Mouse (Mus musculus): ENCODE measurements around the gene Tdrd3. TPM values are rescaled to one million over a fixed set of nuclear protein-coding genes. Genes with fewer than 3 reads are reported as not detected.
A peak's percentile ranks its signal among the peaks of the same experiment; 100 is the strongest.

Gene Tdrd3
- 19.4 and 22.3 TPM in 2 replicates for polyA plus RNA-seq (2015; fragmentation: Nextera tagmentation; extraction: Ambion mirVana)

DNA sequence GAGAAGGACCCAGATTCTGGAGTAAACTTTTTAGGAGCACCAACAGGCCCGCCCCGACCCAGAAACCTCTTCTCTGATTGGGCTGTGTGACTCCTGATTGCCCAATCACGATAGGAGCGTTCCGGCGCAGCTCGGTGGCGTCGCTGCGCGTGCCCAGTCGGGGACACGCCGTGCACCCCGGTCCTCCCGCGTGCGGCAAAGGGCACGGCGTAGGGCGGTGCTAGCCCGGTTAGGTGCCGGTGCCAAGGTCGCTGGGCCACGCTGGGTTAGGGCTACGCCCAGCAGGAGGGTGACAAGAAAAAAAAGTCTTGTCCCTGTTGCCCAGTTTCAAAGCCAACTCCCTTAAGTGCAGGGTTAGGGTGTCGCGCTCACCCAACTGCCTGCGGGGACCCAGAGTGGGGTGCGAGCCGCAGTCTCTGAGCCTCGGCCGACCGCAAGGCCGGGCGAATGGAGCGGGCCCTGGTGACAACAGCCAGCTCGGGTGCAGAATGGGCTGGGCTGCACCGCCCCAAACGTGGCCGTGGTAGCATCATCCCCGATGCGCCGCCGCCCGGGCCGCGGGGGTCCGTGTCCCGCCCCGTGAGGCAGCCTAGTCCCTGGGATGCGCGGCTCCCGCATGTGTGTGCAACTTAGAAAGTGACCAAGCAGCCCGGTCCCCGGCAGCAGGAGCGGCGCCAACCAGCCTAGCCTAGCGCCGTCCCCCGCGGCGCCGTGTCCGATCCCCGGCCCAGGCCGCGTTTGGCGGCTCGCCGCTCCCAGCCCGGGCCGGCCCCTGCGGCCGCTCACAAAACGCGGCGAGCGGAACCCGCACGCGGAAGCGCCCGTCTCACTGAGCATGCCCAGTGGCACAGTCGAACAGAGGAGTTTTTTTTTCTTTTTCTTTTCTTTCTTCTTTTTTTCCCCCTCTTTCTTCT, at the start of gene Tdrd3:
Tdrd3 (plus strand) TSS at position 832 of the 914 bp plus-strand sequence.
- under 1% methylated on average over 85 of the region's 85 CpGs for WGBS
- peak within 1 kb of the TSS; percentile 100 for H3K27ac ChIP-seq

DNA sequence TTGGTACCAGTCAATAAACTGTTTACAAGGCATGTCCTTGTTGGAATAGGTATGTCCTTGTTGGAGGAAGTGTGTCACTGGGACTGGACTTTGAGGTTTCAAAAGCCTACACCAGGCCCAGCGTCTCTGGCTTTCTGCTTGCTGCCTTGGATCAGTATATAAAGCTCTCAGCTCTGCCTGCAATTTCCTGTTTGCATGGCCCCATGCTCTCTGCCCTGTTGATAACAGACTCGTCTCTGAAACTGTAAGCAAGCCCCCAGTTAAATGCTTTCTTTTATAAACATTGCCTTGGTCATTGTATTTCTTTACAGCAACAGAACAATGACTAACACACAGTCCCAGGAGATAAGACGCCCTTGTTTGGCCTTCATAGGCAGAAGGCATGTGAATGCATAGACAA, 49.3 kb upstream of the Tdrd3 start:
- Histone ChIP-seq H3K36me3 (no peaks in the 10 kb centered on the region), H3K4me1 (replicated peaks) (no peaks in the 10 kb centered on the region), H3K4me3 (replicated peaks) (no peak overlapping the region), H3K9me3 (no peaks in the 10 kb centered on the region), H3K27me3 (replicated peaks) (no peaks in the 10 kb centered on the region), H3K4me2 (replicated peaks) (no peak overlapping the region), H3K27ac (no peak overlapping the region), H3K9ac (no peak overlapping the region)
- WGBS: 35% methylated on average over 3 of the region's 3 CpGs
- ATAC-seq: no peak

More for the DNA sequence above, at the start of gene Tdrd3:
- peak within 1 kb of the TSS; percentile 84 for H3K4me2 ChIP-seq (replicated peaks)
- no peaks in the 10 kb centered on the region for H3K9me3 ChIP-seq
- no peaks in the 10 kb centered on the region for H3K27me3 ChIP-seq (replicated peaks)
- H3K36me3 ChIP-seq: no peaks in the 10 kb centered on the region
- peak within 1 kb of the TSS; percentile 85 for H3K4me3 ChIP-seq (replicated peaks)
- H3K4me1 ChIP-seq (replicated peaks): no peaks in the 10 kb centered on the region
- peak; percentile 95 for ATAC-seq
- H3K9ac ChIP-seq: peak within 1 kb of the TSS; percentile 94

DNA sequence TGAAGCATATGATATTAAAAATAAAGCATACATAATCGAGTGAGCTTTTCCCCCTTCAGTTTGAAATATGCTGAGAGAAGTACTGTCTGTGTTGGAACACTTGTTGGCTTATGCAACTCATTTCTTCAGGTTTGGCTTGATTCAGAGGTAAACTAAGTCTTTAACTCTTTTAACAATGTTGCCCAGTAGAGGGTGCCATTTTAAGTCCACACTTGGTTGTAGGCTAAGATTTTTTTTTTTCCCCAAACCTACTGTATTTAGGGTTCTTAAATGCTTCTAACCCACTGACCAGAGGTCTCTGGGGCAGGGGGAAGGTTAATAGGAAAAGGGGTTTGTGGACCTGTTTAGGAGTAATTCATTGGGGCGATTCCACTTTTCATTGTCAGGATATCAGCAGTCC, 33.4 kb upstream of the Tdrd3 start:
- no peaks in the 10 kb centered on the region for H3K27me3 ChIP-seq (replicated peaks)
- H3K4me3 ChIP-seq (replicated peaks): no peak overlapping the region
- H3K9ac ChIP-seq: no peak overlapping the region
- 69% methylated on average over 2 of the region's 2 CpGs for WGBS
- no peaks in the 10 kb centered on the region for H3K9me3 ChIP-seq
- H3K27ac ChIP-seq: no peak overlapping the region
- H3K4me2 ChIP-seq (replicated peaks): no peak overlapping the region
- ATAC-seq: no peak
- no peaks in the 10 kb centered on the region for H3K36me3 ChIP-seq
- no peaks in the 10 kb centered on the region for H3K4me1 ChIP-seq (replicated peaks)

DNA sequence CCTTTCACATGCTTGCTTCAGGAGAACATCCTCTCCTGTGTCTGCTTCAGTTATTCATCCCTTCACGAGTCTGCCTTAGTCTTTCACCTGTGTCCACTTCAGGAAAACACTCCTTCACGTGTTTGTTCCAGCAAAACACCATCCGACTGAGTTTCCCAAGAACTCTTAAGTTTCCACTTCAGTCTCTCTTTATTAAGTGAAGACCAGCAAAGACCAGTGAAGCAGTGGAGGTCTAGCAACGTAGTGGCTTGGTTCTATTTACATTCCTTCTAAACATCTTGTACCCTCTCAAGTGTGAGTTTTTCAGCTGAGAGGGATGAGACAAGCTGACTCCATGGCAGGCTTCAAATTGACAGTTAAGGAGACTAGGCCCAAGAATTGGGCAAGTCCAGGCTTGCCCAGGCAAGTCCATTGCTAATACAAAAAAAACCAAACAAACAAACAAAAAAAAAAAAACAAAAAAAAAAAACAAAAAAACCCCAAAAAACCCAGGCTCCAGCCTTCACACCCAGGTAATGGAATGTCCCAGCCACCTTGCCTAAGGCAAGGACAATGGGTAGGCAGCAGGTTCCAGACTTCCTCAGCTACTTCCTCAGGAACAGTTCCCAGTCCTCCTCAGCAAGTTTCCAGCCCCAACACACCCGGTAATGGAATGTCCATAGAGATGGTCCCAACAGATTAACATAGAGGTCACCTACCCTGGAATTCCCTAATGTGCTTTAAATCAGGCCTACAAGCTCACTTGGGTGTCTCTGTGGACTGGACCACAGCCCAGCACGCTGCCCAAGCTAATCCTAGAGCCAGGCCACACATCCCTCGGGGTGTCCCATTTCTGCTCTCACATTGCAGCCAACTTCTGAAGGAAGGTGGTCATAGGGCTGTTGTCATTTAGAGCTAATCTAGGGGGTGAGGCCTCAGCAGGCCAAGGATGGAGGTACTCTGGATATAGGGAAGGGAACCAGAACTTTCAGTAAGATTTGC, 31.9 kb upstream of the Tdrd3 start:
- Histone ChIP-seq H3K4me1 (replicated peaks) (no peaks in the 10 kb centered on the region), H3K9ac (no peak overlapping the region), H3K4me3 (replicated peaks) (no peak overlapping the region), H3K27me3 (replicated peaks) (no peaks in the 10 kb centered on the region), H3K4me2 (replicated peaks) (no peak overlapping the region), H3K27ac (no peak overlapping the region), H3K9me3 (no peaks in the 10 kb centered on the region), H3K36me3 (no peaks in the 10 kb centered on the region)
- 79% methylated on average over 7 of the region's 7 CpGs for WGBS
- ATAC-seq: no peak

DNA sequence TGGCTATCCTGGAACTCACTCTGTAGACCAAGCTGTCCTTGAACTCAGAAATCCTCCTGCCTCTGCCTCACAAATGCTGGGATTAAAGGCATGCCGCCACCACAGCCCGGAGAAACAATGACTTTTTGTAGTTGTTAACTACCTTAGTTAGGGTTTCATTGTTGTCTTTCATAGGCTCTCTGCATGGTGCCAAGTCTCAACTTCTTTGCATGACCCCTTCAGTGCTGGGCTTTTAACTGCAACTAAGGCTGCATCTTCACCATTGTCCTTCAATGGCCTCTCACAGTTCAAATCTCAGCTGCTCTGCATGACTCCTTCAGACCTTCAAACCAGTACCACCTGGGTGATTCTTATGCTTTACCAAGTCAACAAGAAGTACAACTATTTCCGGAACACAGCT, 23.3 kb upstream of the Tdrd3 start:
- H3K9ac ChIP-seq: no peak overlapping the region
- H3K27ac ChIP-seq: no peak overlapping the region
- no peak overlapping the region for H3K4me3 ChIP-seq (replicated peaks)
- no peak for ATAC-seq
- no peaks in the 10 kb centered on the region for H3K9me3 ChIP-seq
- H3K27me3 ChIP-seq (replicated peaks): no peaks in the 10 kb centered on the region
- no peaks in the 10 kb centered on the region for H3K36me3 ChIP-seq
- 94% methylated on average over 3 of the region's 3 CpGs for WGBS
- no peak overlapping the region for H3K4me2 ChIP-seq (replicated peaks)
- no peaks in the 10 kb centered on the region for H3K4me1 ChIP-seq (replicated peaks)

DNA sequence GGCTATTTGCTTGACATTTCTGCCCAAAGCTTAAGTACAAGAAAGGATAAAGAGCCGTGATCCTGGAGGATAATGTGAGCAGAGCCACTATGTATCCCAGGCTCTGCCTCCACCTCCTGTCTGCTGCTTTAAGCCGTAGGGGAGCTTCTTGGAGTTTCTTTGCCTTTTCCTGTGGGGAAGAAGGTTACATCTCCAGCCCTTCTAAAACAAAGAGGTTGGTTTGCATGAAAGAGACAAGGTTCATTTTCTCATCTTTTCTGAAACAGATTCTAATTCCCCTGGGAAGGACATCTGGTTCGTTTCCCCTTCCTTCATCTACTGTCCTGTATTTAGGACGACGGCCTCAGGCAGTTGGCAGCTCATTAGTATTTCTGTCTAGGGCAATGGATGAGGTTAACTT, 19.8 kb upstream of the Tdrd3 start:
- WGBS: 61% methylated on average over 5 of the region's 5 CpGs
- Histone ChIP-seq H3K4me1 (replicated peaks) (no peaks in the 10 kb centered on the region), H3K4me2 (replicated peaks) (no peak overlapping the region), H3K36me3 (no peaks in the 10 kb centered on the region), H3K27me3 (replicated peaks) (no peaks in the 10 kb centered on the region), H3K27ac (no peak overlapping the region), H3K9me3 (no peaks in the 10 kb centered on the region), H3K9ac (no peak overlapping the region), H3K4me3 (replicated peaks) (no peak overlapping the region)
- no peak for ATAC-seq

DNA sequence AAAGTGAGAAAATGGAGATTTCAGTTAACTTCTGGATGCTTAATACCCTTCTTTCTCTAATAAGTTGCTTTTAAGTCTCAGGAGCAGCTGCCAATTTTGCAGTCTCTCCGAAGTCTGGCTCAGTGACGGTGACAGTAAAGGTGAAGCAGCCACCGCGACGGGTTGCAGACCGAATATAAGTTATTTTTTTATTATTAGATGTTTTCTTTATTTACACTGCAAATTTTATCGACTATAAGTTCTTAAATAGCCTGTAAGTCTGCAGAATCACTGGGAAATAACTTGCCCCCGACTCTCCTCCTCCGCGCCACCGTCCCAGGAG, 992 bp upstream of the Tdrd3 start:
- H3K9ac ChIP-seq: peak overlapping the region; percentile 38; the same call in 1 of the 2 replicates
- no peaks in the 10 kb centered on the region for H3K36me3 ChIP-seq
- no peaks in the 10 kb centered on the region for H3K4me1 ChIP-seq (replicated peaks)
- H3K9me3 ChIP-seq: no peaks in the 10 kb centered on the region
- ATAC-seq: no peak
- H3K4me2 ChIP-seq (replicated peaks): peak overlapping the region; percentile 84
- peak overlapping the region; percentile 85 for H3K4me3 ChIP-seq (replicated peaks)
- 3% methylated on average over 11 of the region's 11 CpGs for WGBS
- no peaks in the 10 kb centered on the region for H3K27me3 ChIP-seq (replicated peaks)
- peak overlapping the region; percentile 100; the same call in 1 of the 2 replicates for H3K27ac ChIP-seq

DNA sequence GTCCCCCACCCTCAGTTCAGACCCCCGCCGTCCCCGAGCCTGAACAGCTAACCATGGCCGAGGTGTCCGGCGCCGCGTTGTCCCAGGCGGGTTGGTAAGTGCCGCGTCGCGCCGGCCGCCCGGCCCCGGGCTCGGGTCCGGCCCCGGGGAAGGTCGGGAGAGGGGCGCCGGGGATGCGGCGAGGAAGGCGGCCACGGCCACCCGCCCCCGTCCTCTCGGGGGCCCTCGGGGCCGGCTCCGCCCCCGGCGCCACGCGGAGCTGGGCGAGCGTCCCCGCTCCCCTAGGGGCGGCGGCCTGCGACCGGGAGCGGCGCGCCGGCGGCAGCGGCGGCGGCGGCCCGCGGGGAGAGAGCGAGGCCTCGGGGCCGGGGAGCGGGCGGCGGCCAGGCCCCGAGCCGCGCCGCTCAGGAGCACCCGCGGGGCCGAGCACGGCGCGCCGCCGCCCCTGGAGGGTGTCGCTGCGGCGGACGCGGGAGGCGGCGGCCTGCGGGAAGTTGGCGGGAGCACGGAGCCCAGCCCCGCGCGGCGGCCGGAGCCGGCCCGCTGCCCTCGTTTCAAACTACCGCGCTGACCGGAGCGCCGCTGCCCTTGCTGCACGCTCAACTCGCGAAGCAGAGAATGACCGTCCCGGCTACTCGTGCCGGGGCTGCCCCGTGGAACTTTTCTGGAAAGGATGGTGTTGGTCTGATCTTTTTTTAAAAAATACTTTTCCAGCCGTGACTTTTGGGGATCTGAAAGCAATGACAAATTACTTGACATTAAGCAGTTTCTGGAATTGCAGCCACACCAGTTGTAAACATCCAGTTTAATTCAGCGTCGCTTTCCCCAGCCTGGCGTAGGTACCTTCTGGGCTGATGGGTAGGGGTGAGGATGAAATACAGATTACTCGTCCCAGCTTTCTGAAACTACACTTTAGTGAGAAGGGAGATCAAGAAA, 584 bp downstream of the Tdrd3 start:
- Histone ChIP-seq H3K9me3 (no peaks in the 10 kb centered on the region), H3K27me3 (replicated peaks) (no peaks in the 10 kb centered on the region), H3K27ac (peak overlapping the region; percentile 100), H3K36me3 (no peaks in the 10 kb centered on the region), H3K4me2 (replicated peaks) (peak overlapping the region; percentile 84), H3K4me3 (replicated peaks) (peak overlapping the region; percentile 85), H3K9ac (peak overlapping the region; percentile 94), H3K4me1 (replicated peaks) (no peaks in the 10 kb centered on the region)
- peak; percentile 75 for ATAC-seq
- under 1% methylated on average over 91 of the region's 109 CpGs for WGBS

DNA sequence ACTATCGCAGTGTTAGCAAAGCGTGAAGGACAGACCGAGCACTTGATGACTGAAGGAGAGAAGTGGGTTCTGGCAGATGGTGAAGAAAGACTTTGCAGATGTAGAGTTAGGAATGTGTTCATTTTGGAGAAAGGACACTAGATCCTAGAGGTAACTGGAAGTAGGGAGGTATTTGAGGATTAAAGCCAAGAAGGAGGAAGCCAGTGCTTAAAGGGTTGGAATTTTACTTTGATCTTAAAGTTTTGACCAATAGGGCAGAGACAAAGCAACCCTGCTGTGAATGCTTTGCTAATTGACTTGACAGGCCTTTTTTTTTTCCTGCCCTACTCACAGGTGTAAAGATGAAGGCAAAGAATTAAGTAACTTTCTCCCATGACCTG, 1.2 kb downstream of the Tdrd3 start:
- 0% methylated on average over 3 of the region's 3 CpGs for WGBS
- Histone ChIP-seq H3K9me3 (no peaks in the 10 kb centered on the region), H3K4me1 (replicated peaks) (no peaks in the 10 kb centered on the region), H3K4me2 (replicated peaks) (peak overlapping the region; percentile 84), H3K9ac (peak overlapping the region; percentile 94), H3K36me3 (no peaks in the 10 kb centered on the region), H3K27me3 (replicated peaks) (no peaks in the 10 kb centered on the region), H3K27ac (peak overlapping the region; percentile 100), H3K4me3 (replicated peaks) (peak overlapping the region; percentile 85)
- no peak for ATAC-seq

DNA sequence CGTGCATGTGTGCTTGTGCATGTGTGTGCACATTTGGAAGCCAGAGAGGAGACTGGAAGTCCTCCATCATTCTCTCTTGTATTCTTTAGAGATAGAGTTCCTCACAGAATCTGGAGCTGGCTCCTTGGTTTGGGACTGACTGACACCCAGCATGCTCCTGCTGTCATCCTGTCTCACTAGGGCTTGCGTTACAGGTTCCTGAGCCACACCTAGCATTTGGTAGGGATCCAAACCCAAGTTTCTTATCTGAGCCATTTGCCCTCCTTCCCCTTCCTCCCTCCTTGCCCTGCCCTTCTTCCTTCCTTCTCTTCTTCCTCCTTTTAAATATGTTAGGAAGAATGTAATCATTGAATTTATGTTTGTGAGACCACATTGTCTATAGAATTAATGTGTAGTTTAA, 3.3 kb downstream of the Tdrd3 start:
- Histone ChIP-seq H3K27me3 (replicated peaks) (no peaks in the 10 kb centered on the region), H3K9ac (no peak overlapping the region), H3K4me3 (replicated peaks) (no peak overlapping the region), H3K9me3 (no peaks in the 10 kb centered on the region), H3K36me3 (no peaks in the 10 kb centered on the region), H3K4me1 (replicated peaks) (no peaks in the 10 kb centered on the region), H3K27ac (no peak overlapping the region), H3K4me2 (replicated peaks) (no peak overlapping the region)
- ATAC-seq: no peak
- WGBS: 88% methylated on average over 2 of the region's 2 CpGs

DNA sequence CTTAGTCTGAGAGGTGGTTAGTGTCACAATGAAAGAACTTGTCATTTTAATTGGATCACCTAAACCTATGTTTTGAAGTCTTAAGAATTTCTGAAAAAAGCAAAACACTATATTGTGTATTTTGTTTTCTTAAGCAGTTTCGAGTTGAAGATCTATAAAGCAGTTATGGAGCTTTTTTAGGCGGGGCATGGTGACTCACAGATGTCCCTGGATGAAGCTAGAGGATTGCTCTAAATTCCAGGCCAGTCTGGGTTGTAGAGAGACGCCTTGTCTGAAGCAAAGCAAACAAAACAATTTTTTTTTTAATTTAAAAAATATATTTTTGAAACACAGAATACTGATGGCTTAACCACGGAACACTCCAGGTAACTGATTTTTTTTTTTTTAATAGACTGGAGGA, 4.1 kb downstream of the Tdrd3 start:
- H3K27me3 ChIP-seq (replicated peaks): no peaks in the 10 kb centered on the region
- H3K9ac ChIP-seq: no peak overlapping the region
- H3K9me3 ChIP-seq: no peaks in the 10 kb centered on the region
- WGBS: 61% methylated on average over 4 of the region's 4 CpGs
- H3K36me3 ChIP-seq: no peaks in the 10 kb centered on the region
- no peaks in the 10 kb centered on the region for H3K4me1 ChIP-seq (replicated peaks)
- no peak for ATAC-seq
- H3K4me2 ChIP-seq (replicated peaks): no peak overlapping the region
- no peak overlapping the region for H3K4me3 ChIP-seq (replicated peaks)
- H3K27ac ChIP-seq: no peak overlapping the region

Data from intestine, embryonic 15.5 days (tissue).